Mouse (Mus musculus): Measurements from ENCODE around the gene Fbln1.

Fbln1 gene

GRCm38 (mm10) chr15:85240086-85240485 is 34.3 kb downstream of the Fbln1 start:
- no peak for DNase-seq

GRCm38 (mm10) chr15:85241856-85242255 is 36.1 kb downstream of the Fbln1 start:
- DNase-seq, result no peak

GRCm38 (mm10) chr15:85244414-85245161 is 38.8 kb downstream of the Fbln1 start:
- DNase-seq, result no peak

- peak; percentile 33 for DNase-seq
These were observed 39.7 kb downstream of the Fbln1 start for GRCm38 (mm10) chr15:85245241-85246010.

- DNase-seq, result no peak
These were observed 40.3 kb downstream of the Fbln1 start for GRCm38 (mm10) chr15:85246016-85246415.

- DNase-seq, result no peak
These were observed 41.2 kb downstream of the Fbln1 start for GRCm38 (mm10) chr15:85246936-85247335.

- DNase-seq, result no peak
These were observed 42.6 kb downstream of the Fbln1 start for GRCm38 (mm10) chr15:85248311-85248710.

- peak; percentile 76 for DNase-seq
These were observed 43.5 kb downstream of the Fbln1 start for GRCm38 (mm10) chr15:85249252-85249651.

- no peak for DNase-seq
These were observed 44.7 kb downstream of the Fbln1 start for GRCm38 (mm10) chr15:85250436-85250835.

GRCm38 (mm10) chr15:85252476-85252875 is 46.7 kb downstream of the Fbln1 start:
- DNase-seq, result no peak

GRCm38 (mm10) chr15:85257775-85258429 is 52.2 kb downstream of the Fbln1 start:
- DNase-seq, result peak; percentile 80

- DNase-seq, result no peak
These were observed 57.1 kb downstream of the Fbln1 start for GRCm38 (mm10) chr15:85262805-85263204.

GRCm38 (mm10) chr15:85266729-85267434 is 61.1 kb downstream of the Fbln1 start:
- DNase-seq, result peak; percentile 88

GRCm38 (mm10) chr15:85267891-85268290 is 62.1 kb downstream of the Fbln1 start:
- no peak for DNase-seq

- DNase-seq, result no peak
These were observed 67.2 kb downstream of the Fbln1 start for GRCm38 (mm10) chr15:85272988-85273387.

GRCm38 (mm10) chr15:85277221-85277620 is 71.5 kb downstream of the Fbln1 start:
- DNase-seq, result no peak

GRCm38 (mm10) chr15:85278986-85279385 is 73.2 kb downstream of the Fbln1 start:
- DNase-seq, result no peak

- no peak for DNase-seq
These were observed 76.3 kb downstream of the Fbln1 start for GRCm38 (mm10) chr15:85282021-85282420.

GRCm38 (mm10) chr15:85284651-85285050 is 78.9 kb downstream of the Fbln1 start:
- DNase-seq, result no peak

- DNase-seq, result no peak
These were observed 88.9 kb downstream of the Fbln1 start for GRCm38 (mm10) chr15:85294632-85295031.

GRCm38 (mm10) chr15:85295544-85295943 is 89.8 kb downstream of the Fbln1 start:
- DNase-seq, result no peak

GRCm38 (mm10) chr15:85295977-85296376 is 90.2 kb downstream of the Fbln1 start:
- DNase-seq, result no peak

GRCm38 (mm10) chr15:85296538-85296937 is 90.8 kb downstream of the Fbln1 start:
- no peak for DNase-seq
